Mouse (Mus musculus): ENCODE measurements around the gene Tjp2.

DNA sequence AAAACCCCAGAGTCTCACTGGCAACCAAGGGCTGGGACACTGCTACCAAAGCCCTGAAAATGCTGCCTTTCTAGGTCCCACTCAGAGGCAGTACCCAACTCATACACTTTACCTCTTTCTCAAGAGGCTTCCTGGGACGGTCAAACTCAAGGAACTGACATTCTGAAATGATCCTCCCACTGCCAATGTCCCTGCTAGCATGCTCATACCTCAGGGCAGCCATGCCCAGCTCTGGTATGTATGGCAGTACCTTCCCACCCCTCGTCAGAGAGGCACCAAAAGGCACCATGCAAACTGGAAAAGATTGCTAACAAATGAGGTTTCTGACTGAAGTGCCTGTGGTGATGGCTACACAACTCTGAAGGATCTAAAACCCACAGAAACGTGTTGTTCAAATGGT, 121.0 kb downstream of the Tjp2 start:
- TF ChIP-seq CTCF (IDR thresholded peaks at IDR 0.05; ENCODE audit: borderline replicate concordance, extremely low read depth, insufficient read depth, insufficient read length) (no peak), POLR2A (IDR thresholded peaks at IDR 0.05; ENCODE audit: borderline replicate concordance, extremely low read depth, insufficient read depth, insufficient read length, poor library complexity, severe bottlenecking) (no peak)
